Mouse (Mus musculus): ENCODE results near the gene Col4a2.

The Col4a2 gene

GRCm38 (mm10) chr8:11382933-11383332, 70.3 kb downstream of the Col4a2 start:
- no peak for DNase-seq (ENCODE audit: low spot score in 2 of 2)

- no peak for DNase-seq (ENCODE audit: low spot score in 2 of 2)
Observed at GRCm38 (mm10) chr8:11383379-11383778, 70.8 kb downstream of the Col4a2 start.

GRCm38 (mm10) chr8:11384841-11385240, 72.2 kb downstream of the Col4a2 start:
- no peak for DNase-seq (ENCODE audit: low spot score in 2 of 2)

GRCm38 (mm10) chr8:11385272-11385905, 72.8 kb downstream of the Col4a2 start:
- no peak for DNase-seq (ENCODE audit: low spot score in 2 of 2)

GRCm38 (mm10) chr8:11387282-11387681, 74.7 kb downstream of the Col4a2 start:
- no peak for DNase-seq (ENCODE audit: low spot score in 2 of 2)

GRCm38 (mm10) chr8:11389275-11390050, 76.9 kb downstream of the Col4a2 start:
- DNase-seq (ENCODE audit: low spot score in 2 of 2) = no peak

- DNase-seq (ENCODE audit: low spot score in 2 of 2) = peak in 1 of 2 experiments; percentile 62
Observed at GRCm38 (mm10) chr8:11392739-11393138, 80.1 kb downstream of the Col4a2 start.

GRCm38 (mm10) chr8:11393161-11393560, 80.6 kb downstream of the Col4a2 start:
- DNase-seq (ENCODE audit: low spot score in 2 of 2) = no peak

- no peak for DNase-seq (ENCODE audit: low spot score in 2 of 2)
Observed at GRCm38 (mm10) chr8:11393607-11394006, 81.0 kb downstream of the Col4a2 start.

GRCm38 (mm10) chr8:11394773-11395172, 82.2 kb downstream of the Col4a2 start:
- DNase-seq (ENCODE audit: low spot score in 2 of 2) = no peak

- no peak for DNase-seq (ENCODE audit: low spot score in 2 of 2)
Observed at GRCm38 (mm10) chr8:11395601-11396000, 83.0 kb downstream of the Col4a2 start.

- no peak for DNase-seq (ENCODE audit: low spot score in 2 of 2)
Observed at GRCm38 (mm10) chr8:11396111-11396510, 83.5 kb downstream of the Col4a2 start.

GRCm38 (mm10) chr8:11397126-11397525, 84.5 kb downstream of the Col4a2 start:
- no peak for DNase-seq (ENCODE audit: low spot score in 2 of 2)

- no peak for DNase-seq (ENCODE audit: low spot score in 2 of 2)
Observed at GRCm38 (mm10) chr8:11399706-11400105, 87.1 kb downstream of the Col4a2 start.

- DNase-seq (ENCODE audit: low spot score in 2 of 2) = no peak
Observed at GRCm38 (mm10) chr8:11400244-11400643, 87.6 kb downstream of the Col4a2 start.

GRCm38 (mm10) chr8:11401183-11401582, 88.6 kb downstream of the Col4a2 start:
- no peak for DNase-seq (ENCODE audit: low spot score in 2 of 2)

GRCm38 (mm10) chr8:11402220-11402619, 89.6 kb downstream of the Col4a2 start:
- DNase-seq (ENCODE audit: low spot score in 2 of 2) = no peak

GRCm38 (mm10) chr8:11403813-11404212, 91.2 kb downstream of the Col4a2 start:
- DNase-seq (ENCODE audit: low spot score in 2 of 2) = no peak

- no peak for DNase-seq (ENCODE audit: low spot score in 2 of 2)
Observed at GRCm38 (mm10) chr8:11404614-11405013, 92.0 kb downstream of the Col4a2 start.

- DNase-seq (ENCODE audit: low spot score in 2 of 2) = peak in 1 of 2 experiments; percentile 60
Observed at GRCm38 (mm10) chr8:11405722-11406481, 93.3 kb downstream of the Col4a2 start.

- no peak for DNase-seq (ENCODE audit: low spot score in 2 of 2)
Observed at GRCm38 (mm10) chr8:11411504-11412124, 99.0 kb downstream of the Col4a2 start.

GRCm38 (mm10) chr8:11412450-11412849, 99.8 kb downstream of the Col4a2 start:
- no peak for DNase-seq (ENCODE audit: low spot score in 2 of 2)
